Mouse (Mus musculus): ENCODE results near the gene Chmp5. TPM values are rescaled to one million over a fixed set of nuclear protein-coding genes. Genes with fewer than 3 reads are reported as not detected.

Chmp5 gene
- polyA plus RNA-seq, 1 experiment from 2014 or later: 154 TPM

- Histone ChIP-seq H3K36me3 (peaks cover 76% of the 10 kb centered on the region), H3K4me2 (replicated peaks) (no peak overlapping the region), H3K9me3 (replicated peaks) (no peaks in the 10 kb centered on the region), H3K9ac (no peak overlapping the region), H3K4me1 (no peaks in the 10 kb centered on the region), H3K4me3 (no peak overlapping the region), H3K27me3 (no peaks in the 10 kb centered on the region), H3K27ac (no peak overlapping the region)
- no peak for ATAC-seq (ENCODE audit: low FRiP score)
- WGBS: 88% methylated on average over 6 of the region's 6 CpGs
Observed at GRCm38 (mm10) chr4:40955942-40956341, 7.7 kb downstream of the Chmp5 start.

GRCm38 (mm10) chr4:40963536-40963935 is 15.3 kb downstream of the Chmp5 start:
- Histone ChIP-seq H3K27me3 (no peaks in the 10 kb centered on the region), H3K9ac (no peak overlapping the region), H3K36me3 (peaks cover 82% of the 10 kb centered on the region), H3K4me3 (no peak overlapping the region), H3K4me2 (replicated peaks) (no peak overlapping the region), H3K27ac (no peak overlapping the region), H3K4me1 (no peaks in the 10 kb centered on the region), H3K9me3 (replicated peaks) (no peaks in the 10 kb centered on the region)
- no peak for ATAC-seq (ENCODE audit: low FRiP score)
- 94% methylated on average over 3 of the region's 3 CpGs for WGBS

GRCm38 (mm10) chr4:40969161-40969560 is 21.0 kb downstream of the Chmp5 start:
- Histone ChIP-seq H3K9ac (no peak overlapping the region), H3K4me2 (replicated peaks) (no peak overlapping the region), H3K27ac (no peak overlapping the region), H3K27me3 (no peaks in the 10 kb centered on the region), H3K9me3 (replicated peaks) (no peaks in the 10 kb centered on the region), H3K36me3 (peaks cover 33% of the 10 kb centered on the region), H3K4me1 (peaks cover 18% of the 10 kb centered on the region), H3K4me3 (no peak overlapping the region)
- no peak for ATAC-seq (ENCODE audit: low FRiP score)
- WGBS: 76% methylated on average over 4 of the region's 4 CpGs

- H3K36me3 ChIP-seq: peaks cover 27% of the 10 kb centered on the region
- peak overlapping the region; percentile 96 for H3K4me3 ChIP-seq
- no peaks in the 10 kb centered on the region for H3K27me3 ChIP-seq
- no peaks in the 10 kb centered on the region for H3K9me3 ChIP-seq (replicated peaks)
- H3K4me1 ChIP-seq: peaks cover 18% of the 10 kb centered on the region
- H3K27ac ChIP-seq: peak overlapping the region; percentile 92
- H3K9ac ChIP-seq: peak overlapping the region; percentile 89
- peak overlapping the region; percentile 79 for H3K4me2 ChIP-seq (replicated peaks)
- WGBS: 29% methylated on average over 9 of the region's 13 CpGs
- peak; percentile 72 for ATAC-seq (ENCODE audit: low FRiP score)
Observed at GRCm38 (mm10) chr4:40969781-40970591, 21.8 kb downstream of the Chmp5 start.

- WGBS: under 1% methylated on average over 16 of the region's 16 CpGs
- ATAC-seq (ENCODE audit: low FRiP score): no peak
- H3K9me3 ChIP-seq (replicated peaks): no peaks in the 10 kb centered on the region
Observed at GRCm38 (mm10) chr4:40970592-40970841, 22.3 kb downstream of the Chmp5 start.

GRCm38 (mm10) chr4:40970842-40971701 is 22.9 kb downstream of the Chmp5 start, which contains the start of gene Nfx1:
Nfx1 (plus strand) TSS chr4:40970906.
- Histone ChIP-seq H3K4me2 (replicated peaks) (peak within 1 kb of the TSS; percentile 79), H3K27me3 (no peaks in the 10 kb centered on the region), H3K36me3 (peaks cover 18% of the 10 kb centered on the region), H3K27ac (peak within 1 kb of the TSS; percentile 92), H3K9ac (peak within 1 kb of the TSS; percentile 89), H3K4me1 (peaks cover 18% of the 10 kb centered on the region), H3K4me3 (peak within 1 kb of the TSS; percentile 96), H3K9me3 (replicated peaks) (no peaks in the 10 kb centered on the region)
- peak; percentile 96 for ATAC-seq (ENCODE audit: low FRiP score)
- WGBS: under 1% methylated on average over 76 of the region's 85 CpGs

More at GRCm38 (mm10) chr4:40970592-40970841, 22.3 kb downstream of the Chmp5 start:
- Histone ChIP-seq H3K4me3 (peak overlapping the region; percentile 96), H3K9ac (peak overlapping the region; percentile 89), H3K27me3 (no peaks in the 10 kb centered on the region), H3K4me2 (replicated peaks) (peak overlapping the region; percentile 79), H3K4me1 (peaks cover 18% of the 10 kb centered on the region), H3K36me3 (peaks cover 23% of the 10 kb centered on the region), H3K27ac (peak overlapping the region; percentile 92)

GRCm38 (mm10) chr4:40971744-40972143 is 23.5 kb downstream of the Chmp5 start:
- Histone ChIP-seq H3K4me3 (peak overlapping the region; percentile 96), H3K9ac (no peak overlapping the region), H3K27me3 (no peaks in the 10 kb centered on the region), H3K4me2 (replicated peaks) (peak overlapping the region; percentile 79), H3K9me3 (replicated peaks) (no peaks in the 10 kb centered on the region), H3K4me1 (peaks cover 18% of the 10 kb centered on the region), H3K27ac (no peak overlapping the region), H3K36me3 (peaks cover 16% of the 10 kb centered on the region)
- no peak for ATAC-seq (ENCODE audit: low FRiP score)
- 24% methylated on average over 13 of the region's 13 CpGs for WGBS

- H3K9ac ChIP-seq: no peak overlapping the region
- 95% methylated on average over 1 of the region's 1 CpGs for WGBS
- no peak overlapping the region for H3K4me3 ChIP-seq
- H3K4me2 ChIP-seq (replicated peaks): no peak overlapping the region
- ATAC-seq (ENCODE audit: low FRiP score): no peak
- H3K27ac ChIP-seq: no peak overlapping the region
- no peaks in the 10 kb centered on the region for H3K9me3 ChIP-seq (replicated peaks)
- peaks cover 26% of the 10 kb centered on the region for H3K36me3 ChIP-seq
- no peaks in the 10 kb centered on the region for H3K27me3 ChIP-seq
- peaks cover 18% of the 10 kb centered on the region for H3K4me1 ChIP-seq
Observed at GRCm38 (mm10) chr4:40974011-40974410, 25.8 kb downstream of the Chmp5 start.

GRCm38 (mm10) chr4:40975678-40976077 is 27.5 kb downstream of the Chmp5 start:
- no peak overlapping the region for H3K9ac ChIP-seq
- no peak overlapping the region for H3K4me3 ChIP-seq
- H3K9me3 ChIP-seq (replicated peaks): no peaks in the 10 kb centered on the region
- WGBS: 92% methylated on average over 3 of the region's 3 CpGs
- H3K27me3 ChIP-seq: no peaks in the 10 kb centered on the region
- peaks cover 12% of the 10 kb centered on the region; the same call in 1 of the 2 replicates for H3K4me1 ChIP-seq
- H3K27ac ChIP-seq: no peak overlapping the region
- peaks cover 39% of the 10 kb centered on the region for H3K36me3 ChIP-seq
- H3K4me2 ChIP-seq (replicated peaks): no peak overlapping the region
- no peak for ATAC-seq (ENCODE audit: low FRiP score)

- ATAC-seq (ENCODE audit: low FRiP score): no peak
- WGBS: 93% methylated on average over 10 of the region's 10 CpGs
- H3K9ac ChIP-seq: no peak overlapping the region
- no peak overlapping the region for H3K4me3 ChIP-seq
- H3K9me3 ChIP-seq (replicated peaks): no peaks in the 10 kb centered on the region
- no peak overlapping the region for H3K27ac ChIP-seq
- H3K27me3 ChIP-seq: no peaks in the 10 kb centered on the region
- H3K4me1 ChIP-seq: peaks cover 12% of the 10 kb centered on the region; the same call in 1 of the 2 replicates
- peaks cover 49% of the 10 kb centered on the region for H3K36me3 ChIP-seq
- no peak overlapping the region for H3K4me2 ChIP-seq (replicated peaks)
Observed at GRCm38 (mm10) chr4:40976651-40977050, 28.4 kb downstream of the Chmp5 start.

GRCm38 (mm10) chr4:40979430-40979829 is 31.2 kb downstream of the Chmp5 start:
- Histone ChIP-seq H3K4me2 (replicated peaks) (no peak overlapping the region), H3K27ac (no peak overlapping the region), H3K4me3 (no peak overlapping the region), H3K9ac (no peak overlapping the region), H3K9me3 (replicated peaks) (no peaks in the 10 kb centered on the region), H3K4me1 (no peaks in the 10 kb centered on the region), H3K36me3 (peaks cover 56% of the 10 kb centered on the region), H3K27me3 (no peaks in the 10 kb centered on the region)
- WGBS: 100% methylated on average over 1 of the region's 1 CpGs
- no peak for ATAC-seq (ENCODE audit: low FRiP score)

- no peaks in the 10 kb centered on the region for H3K4me1 ChIP-seq
Observed at GRCm38 (mm10) chr4:40982486-40982885, 34.3 kb downstream of the Chmp5 start.

More at GRCm38 (mm10) chr4:40982486-40982885, 34.3 kb downstream of the Chmp5 start:
- Histone ChIP-seq H3K27ac (no peak overlapping the region), H3K4me3 (no peak overlapping the region), H3K9ac (no peak overlapping the region), H3K27me3 (no peaks in the 10 kb centered on the region), H3K36me3 (peaks cover 66% of the 10 kb centered on the region), H3K4me2 (replicated peaks) (no peak overlapping the region), H3K9me3 (replicated peaks) (no peaks in the 10 kb centered on the region)
- ATAC-seq (ENCODE audit: low FRiP score): no peak
- 89% methylated on average over 3 of the region's 3 CpGs for WGBS
